ENCODE assay signal across 7 mouse cellular contexts in the genomic region with DNA sequence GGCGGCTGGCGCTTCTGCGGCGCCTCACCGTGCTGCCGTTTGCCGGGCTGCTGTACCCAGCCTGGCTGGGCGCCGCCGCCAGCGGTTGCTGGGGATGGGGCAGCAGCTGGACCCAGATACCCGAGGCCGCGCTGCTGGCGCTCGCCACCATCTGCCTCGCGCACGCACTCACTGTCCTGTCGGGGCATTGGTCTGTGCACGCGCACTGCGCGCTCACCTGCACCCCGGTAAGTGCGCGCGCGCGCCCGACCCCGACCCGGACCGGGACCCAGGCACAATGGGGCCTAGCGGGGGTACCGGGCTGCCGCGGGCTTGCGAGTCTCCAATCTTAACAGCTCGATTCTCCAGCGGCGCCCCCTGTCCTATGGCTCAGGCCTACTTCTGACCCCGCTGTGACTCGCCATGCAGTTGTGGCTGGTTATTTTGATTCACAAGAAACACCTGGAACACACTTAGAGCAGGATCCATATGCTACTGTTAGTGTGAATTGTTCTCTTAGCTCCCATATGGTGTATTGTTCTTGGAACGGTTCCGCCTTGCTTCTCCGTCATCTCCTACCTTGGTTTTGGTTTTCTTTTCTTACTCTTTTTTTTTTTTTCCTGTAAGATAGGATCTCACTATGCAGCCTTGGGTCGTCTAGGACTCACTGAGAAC. TPM values are rescaled to one million over a fixed set of nuclear protein-coding genes. Genes with fewer than 3 reads are reported as not detected.
A peak's percentile ranks its signal among the peaks of the same experiment; 100 is the strongest.
DNase-seq lines count a peak whose midpoint lies in the region; ATAC-seq lines count a peak whose summit lies in the region.

No protein-coding gene starts in this region.

- H3K4me3 ChIP-seq in brown adipose tissue, adult 24 weeks (ENCODE audit: insufficient read depth, low read depth, low read length) = peak overlapping the region; percentile 93
- peak overlapping the region; percentile 99 for H3K4me3 ChIP-seq in forebrain, embryonic 14.5 days (ENCODE audit: low read depth, low read length)
- peak overlapping the region; percentile 98 for H3K4me3 ChIP-seq in megakaryocyte, embryonic 14.5 days (replicated peaks)
- peak overlapping the region; percentile 87 for H3K4me3 ChIP-seq in stomach, embryonic 15.5 days (replicated peaks)

- no peaks in the 10 kb centered on the region for H3K27me3 ChIP-seq in forebrain, embryonic 14.5 days (replicated peaks; ENCODE audit: control insufficient read depth, insufficient read depth, low read length)
- no peaks in the 10 kb centered on the region for H3K27me3 ChIP-seq in megakaryocyte, embryonic 14.5 days (replicated peaks)
- H3K27me3 ChIP-seq in stomach, embryonic 15.5 days (replicated peaks) = no peaks in the 10 kb centered on the region

- H3K27ac ChIP-seq in brown adipose tissue, adult 24 weeks (replicated peaks; ENCODE audit: low read depth, low read length) = no peak overlapping the region
- peak overlapping the region; percentile 74 for H3K27ac ChIP-seq in forebrain, embryonic 14.5 days (ENCODE audit: low read depth, low read length)
- peak overlapping the region; percentile 89 for H3K27ac ChIP-seq in stomach, embryonic 15.5 days

- WGBS in forebrain, embryonic 14.5 days = under 1% methylated on average over 46 of the region's 48 CpGs
- WGBS in stomach, embryonic 15.5 days = under 1% methylated on average over 47 of the region's 48 CpGs

- ATAC-seq in forebrain, embryonic 14.5 days = peak; percentile 78
- ATAC-seq in stomach, embryonic 15.5 days (ENCODE audit: insufficient read depth, low FRiP score, low read depth) = peak; percentile 50; the same call in 1 of the 2 replicates

- H3K9ac ChIP-seq in forebrain, embryonic 14.5 days (ENCODE audit: low read length) = peak overlapping the region; percentile 92
- peak overlapping the region; percentile 83 for H3K9ac ChIP-seq in stomach, embryonic 15.5 days

- peak; percentile 33 for DNase-seq in urinary bladder, postnatal 14 days (ENCODE audit: low spot score)
- DNase-seq in urinary bladder, postnatal 10 days (ENCODE audit: low spot score) = no peak
- peak; percentile 23 for DNase-seq in forebrain, embryonic 14.5 days (ENCODE audit: low spot score)
- DNase-seq in kidney, postnatal 10 days = peak; percentile 67

- no peaks in the 10 kb centered on the region for H3K9me3 ChIP-seq in forebrain, embryonic 14.5 days (replicated peaks; ENCODE audit: control insufficient read depth, low read length)
- no peaks in the 10 kb centered on the region for H3K9me3 ChIP-seq in megakaryocyte, embryonic 14.5 days
- no peaks in the 10 kb centered on the region for H3K9me3 ChIP-seq in stomach, embryonic 15.5 days

- peaks cover 36% of the 10 kb centered on the region for H3K36me3 ChIP-seq in forebrain, embryonic 14.5 days (ENCODE audit: control insufficient read depth, insufficient read depth, low read length)
- peaks cover 40% of the 10 kb centered on the region for H3K36me3 ChIP-seq in megakaryocyte, embryonic 14.5 days (replicated peaks; ENCODE audit: low read length)
- peaks cover 22% of the 10 kb centered on the region for H3K36me3 ChIP-seq in stomach, embryonic 15.5 days

- H3K4me1 ChIP-seq in brown adipose tissue, adult 24 weeks (ENCODE audit: control insufficient read depth, insufficient read depth, insufficient read length, low read length) = peaks cover 6% of the 10 kb centered on the region; the same call in 1 of the 2 replicates
- peaks cover 14% of the 10 kb centered on the region for H3K4me1 ChIP-seq in forebrain, embryonic 14.5 days (ENCODE audit: control insufficient read depth, insufficient read depth, low read length)
- H3K4me1 ChIP-seq in megakaryocyte, embryonic 14.5 days = peaks cover 52% of the 10 kb centered on the region
- peaks cover 16% of the 10 kb centered on the region for H3K4me1 ChIP-seq in stomach, embryonic 15.5 days

- peak overlapping the region; percentile 90 for H3K4me2 ChIP-seq in forebrain, embryonic 14.5 days (ENCODE audit: low read length)
- peak overlapping the region; percentile 64 for H3K4me2 ChIP-seq in stomach, embryonic 15.5 days

RNA-seq across cellular contexts. Expression of gene Zfp866, which starts 0.6 kb away (rescaled TPM):
- polyA plus RNA-seq in brown adipose tissue, adult 24 weeks (2012; ENCODE audit: insufficient read depth, insufficient read length, missing spikeins) = 5.3 and 8.6 TPM in 2 replicates
- polyA plus RNA-seq in forebrain, embryonic 14.5 days (2014; fragmentation: Nextera tagmentation; extraction: Ambion mirVana) = 37.4 and 42.2 TPM in 2 replicates
- not detected in 2 replicates for polyA plus RNA-seq in megakaryocyte, embryonic 14.5 days (2012; ENCODE audit: insufficient read depth, low replicate concordance)
- polyA plus RNA-seq in stomach, embryonic 15.5 days (2015; fragmentation: Nextera tagmentation; extraction: Ambion mirVana) = 24.7 and 25.4 TPM in 2 replicates

RNA-seq across cellular contexts. Expression of gene Atp13a1, which starts 0.6 kb away (rescaled TPM):
- polyA plus RNA-seq in brown adipose tissue, adult 24 weeks (2012; ENCODE audit: insufficient read depth, insufficient read length, missing spikeins) = 7.5 and 9.3 TPM in 2 replicates
- 31.4 and 41.6 TPM in 2 replicates for polyA plus RNA-seq in forebrain, embryonic 14.5 days (2014; fragmentation: Nextera tagmentation; extraction: Ambion mirVana)
- polyA plus RNA-seq in megakaryocyte, embryonic 14.5 days (2012; ENCODE audit: insufficient read depth, low replicate concordance) = 21.5 and 34.8 TPM in 2 replicates
- 48.0 and 53.9 TPM in 2 replicates for polyA plus RNA-seq in stomach, embryonic 15.5 days (2015; fragmentation: Nextera tagmentation; extraction: Ambion mirVana)

RNA-seq across cellular contexts. Expression of gene Gm20422, which starts 16.9 kb away (rescaled TPM):
- polyA plus RNA-seq in brown adipose tissue, adult 24 weeks (2012; ENCODE audit: insufficient read depth, insufficient read length, missing spikeins) = not detected in 2 replicates
- 0.36 and 1.4 TPM in 2 replicates for polyA plus RNA-seq in forebrain, embryonic 14.5 days (2014; fragmentation: Nextera tagmentation; extraction: Ambion mirVana)
- polyA plus RNA-seq in megakaryocyte, embryonic 14.5 days (2012; ENCODE audit: insufficient read depth, low replicate concordance) = not detected in 2 replicates
- polyA plus RNA-seq in stomach, embryonic 15.5 days (2015; fragmentation: Nextera tagmentation; extraction: Ambion mirVana) = 0.15 and 0.39 TPM in 2 replicates

RNA-seq across cellular contexts. Expression of gene Gmip, which starts 16.9 kb away (rescaled TPM):
- polyA plus RNA-seq in brown adipose tissue, adult 24 weeks (2012; ENCODE audit: insufficient read depth, insufficient read length, missing spikeins) = 3.8 and 4.7 TPM in 2 replicates
- 16.0 and 26.1 TPM in 2 replicates for polyA plus RNA-seq in forebrain, embryonic 14.5 days (2014; fragmentation: Nextera tagmentation; extraction: Ambion mirVana)
- 7.0 and 14.6 TPM in 2 replicates for polyA plus RNA-seq in megakaryocyte, embryonic 14.5 days (2012; ENCODE audit: insufficient read depth, low replicate concordance)
- polyA plus RNA-seq in stomach, embryonic 15.5 days (2015; fragmentation: Nextera tagmentation; extraction: Ambion mirVana) = 8.7 and 10.1 TPM in 2 replicates

RNA-seq across cellular contexts. Expression of gene Lpar2, which starts 30.7 kb away (rescaled TPM):
- polyA plus RNA-seq in brown adipose tissue, adult 24 weeks (2012; ENCODE audit: insufficient read depth, insufficient read length, missing spikeins) = not detected in 2 replicates
- polyA plus RNA-seq in forebrain, embryonic 14.5 days (2014; fragmentation: Nextera tagmentation; extraction: Ambion mirVana) = 1.3 and 1.4 TPM in 2 replicates
- 0.08 TPM in 1 of 2 replicates, not detected in the other for polyA plus RNA-seq in megakaryocyte, embryonic 14.5 days (2012; ENCODE audit: insufficient read depth, low replicate concordance)
- polyA plus RNA-seq in stomach, embryonic 15.5 days (2015; fragmentation: Nextera tagmentation; extraction: Ambion mirVana) = 0.50 and 0.58 TPM in 2 replicates
